ENCODE assay signal across 18 mouse cellular contexts in genomic region chr15:78541036-78541435, GRCm38 (mm10). TPM values are rescaled to one million over a fixed set of nuclear protein-coding genes. Genes with fewer than 3 reads are reported as not detected.
DNase-seq lines count a peak whose midpoint lies in the region; ATAC-seq and TF ChIP-seq lines count a peak whose summit lies in the region.
"Had no signal": no experiment of that assay in that cellular context is flagged by ENCODE, and none has a peak within 500 bp of the region (broad histone marks: within the 10 kb centered on the region; RNA-seq: fewer than 3 reads in every experiment).

No protein-coding gene starts in this region.

- H3K4me3 ChIP-seq in heart, embryonic 13.5 days = no peak overlapping the region
- no peak overlapping the region for H3K4me3 ChIP-seq in liver, adult 2 months (ENCODE audit: insufficient read depth, low read depth, low read length)
- H3K4me3 ChIP-seq: forebrain, embryonic 10.5 days had no signal

- ATAC-seq in heart, embryonic 13.5 days (ENCODE audit: extremely low read depth, insufficient number of reproducible peaks, low FRiP score, low TSS enrichment) = no peak
- ATAC-seq: Patski had no signal

- WGBS in heart, embryonic 13.5 days = 64% methylated on average over 3 of the region's 3 CpGs
- 93% methylated on average over 3 of the region's 3 CpGs for WGBS in liver, adult 2 months

- TF ChIP-seq POLR2A in liver, adult 2 months (IDR thresholded peaks at IDR 0.05; ENCODE audit: extremely low read depth, insufficient read depth, low read length) = no peak

- no peaks in the 10 kb centered on the region for H3K79me2 ChIP-seq in liver, adult 2 months (ENCODE audit: control insufficient read depth, insufficient read depth, low read length)

- H3K9ac ChIP-seq in heart, embryonic 13.5 days = peak overlapping the region; percentile 2; the same call in 1 of the 2 replicates
- H3K9ac ChIP-seq in liver, adult 2 months (ENCODE audit: low read depth, low read length) = 0 out of 2 replicates have a peak overlapping the region, but pooled peaks have one; percentile 8
- H3K9ac ChIP-seq: hindbrain, embryonic 14.5 days had no signal

- no peak for TF ChIP-seq CTCF in liver, adult 2 months (IDR thresholded peaks at IDR 0.05; ENCODE audit: low read depth, low read length)

- H3K9me3 ChIP-seq in heart, embryonic 13.5 days = no peaks in the 10 kb centered on the region
- H3K9me3 ChIP-seq: forebrain, embryonic 10.5 days had no signal

- H3K4me1 ChIP-seq in heart, embryonic 13.5 days = peaks cover 32% of the 10 kb centered on the region
- H3K4me1 ChIP-seq in liver, adult 2 months (ENCODE audit: control insufficient read depth, insufficient read depth, low read length) = peaks cover 10% of the 10 kb centered on the region

- H3K36me3 ChIP-seq in heart, embryonic 13.5 days = no peaks in the 10 kb centered on the region
- H3K36me3 ChIP-seq in liver, adult 2 months (ENCODE audit: control insufficient read depth, insufficient read depth, low read length) = no peaks in the 10 kb centered on the region
- H3K36me3 ChIP-seq: forebrain, embryonic 10.5 days had no signal

- H3K27ac ChIP-seq in heart, embryonic 13.5 days (replicated peaks) = peak overlapping the region; percentile 60
- H3K27ac ChIP-seq in liver, adult 2 months (replicated peaks; ENCODE audit: insufficient read depth, low read depth, low read length) = no peak overlapping the region
- H3K27ac ChIP-seq: forebrain, embryonic 10.5 days; hindbrain, embryonic 14.5 days had no signal

- H3K27me3 ChIP-seq in heart, embryonic 13.5 days (replicated peaks) = peaks cover 58% of the 10 kb centered on the region
- no peaks in the 10 kb centered on the region for H3K27me3 ChIP-seq in liver, adult 2 months (ENCODE audit: control insufficient read depth, insufficient read depth, low read length)

- DNase-seq in heart, postnatal 4 days = no peak
- DNase-seq in liver, adult 2 months (ENCODE audit: extremely low read depth, low read depth, low spot score) = no peak
- DNase-seq in liver = no peak
- DNase-seq in 3T3-L1 (ENCODE audit: low read depth, low spot score) = peak; percentile 16
- DNase-seq in NIH3T3 (ENCODE audit: low read depth) = peak; percentile 31
- DNase-seq in thymus, postnatal 10 days (ENCODE audit: low spot score in 2 of 2) = no peak
- DNase-seq: adrenal gland, adult 8-10 months; kidney, postnatal 14 days; lung, adult 2 months; thymus, adult 18-20 months had no signal

- no peak overlapping the region for H3K4me2 ChIP-seq in heart, embryonic 13.5 days
- H3K4me2 ChIP-seq: hindbrain, embryonic 14.5 days; liver, embryonic 11.5 days had no signal

RNA-seq across cellular contexts. Expression of gene Sstr3, which starts 3.4 kb away (rescaled TPM):
- polyA plus RNA-seq in heart, embryonic 13.5 days (2015; fragmentation: Nextera tagmentation; extraction: Ambion mirVana) = 0.09 TPM in 1 of 2 replicates, not detected in the other
- total RNA-seq in heart, postnatal 4 days (2021) = under 1 TPM; 0.07 TPM
- total RNA-seq in liver, adult 2 months (2014; rRNA removed) = under 0.01 TPM in 1 of 2 replicates, not detected in the other
- not detected in 2 replicates for polyA plus RNA-seq in liver, adult 2 months (2012; rRNA removed)
- total RNA-seq: heart, adult 8-10 months; megakaryocyte-erythroid progenitor cell, adult 5-6 weeks had no signal
- polyA plus RNA-seq: liver, embryonic 11.5 days had no signal

RNA-seq across cellular contexts. Expression of gene C1qtnf6, which starts 9.8 kb away (rescaled TPM):
- 28.7 and 31.8 TPM in 2 replicates for polyA plus RNA-seq in heart, embryonic 13.5 days (2015; fragmentation: Nextera tagmentation; extraction: Ambion mirVana)
- total RNA-seq in heart, postnatal 4 days (2021) = 10 to 100 TPM; 63.6 to 64.5 TPM
- 0.28 and 0.54 TPM in 2 replicates for total RNA-seq in liver, adult 2 months (2014; rRNA removed)
- polyA plus RNA-seq in liver, adult 2 months (2012; rRNA removed) = 2.2 and 2.5 TPM in 2 replicates

RNA-seq across cellular contexts. Expression of gene Rac2, which starts 31.5 kb away (rescaled TPM):
- polyA plus RNA-seq in heart, embryonic 13.5 days (2015; fragmentation: Nextera tagmentation; extraction: Ambion mirVana) = 7.6 and 8.9 TPM in 2 replicates
- total RNA-seq in heart, postnatal 4 days (2021) = 1 to 10 TPM; 2.1 to 2.6 TPM
- total RNA-seq in liver, adult 2 months (2014; rRNA removed) = 2.8 and 4.5 TPM in 2 replicates
- polyA plus RNA-seq in liver, adult 2 months (2012; rRNA removed) = 30.8 and 35.9 TPM in 2 replicates
- polyA plus RNA-seq: Patski had no signal

RNA-seq across cellular contexts. Expression of gene Il2rb, which starts 46.0 kb away (rescaled TPM):
- 0.04 TPM in 1 of 2 replicates, not detected in the other for polyA plus RNA-seq in heart, embryonic 13.5 days (2015; fragmentation: Nextera tagmentation; extraction: Ambion mirVana)
- total RNA-seq in heart, postnatal 4 days (2021) = under 1 TPM; 0.27 to 0.41 TPM
- 0.83 and 1.1 TPM in 2 replicates for total RNA-seq in liver, adult 2 months (2014; rRNA removed)
- polyA plus RNA-seq in liver, adult 2 months (2012; rRNA removed) = 2.4 and 4.0 TPM in 2 replicates
- polyA plus RNA-seq: forebrain, embryonic 10.5 days; neural tube, embryonic 11.5 days had no signal

RNA-seq across cellular contexts. Expression of gene Cyth4, which starts 55.8 kb away (rescaled TPM):
- polyA plus RNA-seq in heart, embryonic 13.5 days (2015; fragmentation: Nextera tagmentation; extraction: Ambion mirVana) = 5.0 and 5.2 TPM in 2 replicates
- 1 to 10 TPM; 4.2 to 5.6 TPM for total RNA-seq in heart, postnatal 4 days (2021)
- total RNA-seq in liver, adult 2 months (2014; rRNA removed) = 4.7 and 7.2 TPM in 2 replicates
- polyA plus RNA-seq in liver, adult 2 months (2012; rRNA removed) = 3.3 and 5.7 TPM in 2 replicates

Comparison
In these comparisons a context has a peak if more than half of its experiments do, and no peak if none do; other contexts are left out.
1. DNase-seq: peak in 3T3-L1 (single experiment) and NIH3T3 (single experiment); none in heart, postnatal 4 days (single experiment), liver, adult 2 months (single experiment), liver (single experiment) and thymus, postnatal 10 days (0 of 2).
2. RNA of gene C1qtnf6, which starts 9.8 kb away (total RNA-seq): 63.6 to 64.5 TPM in heart, postnatal 4 days; 0.28 to 0.54 TPM in liver, adult 2 months; every median in the first group is over 10 times any median in the second.